Mouse (Mus musculus): ENCODE data around the gene 6430571L13Rik.
"Not testable (repeated sequence)": the region's sequence is repeated elsewhere in the genome, so short reads cannot be mapped to it uniquely, and the experiment has no call there.

6430571L13Rik gene

DNA sequence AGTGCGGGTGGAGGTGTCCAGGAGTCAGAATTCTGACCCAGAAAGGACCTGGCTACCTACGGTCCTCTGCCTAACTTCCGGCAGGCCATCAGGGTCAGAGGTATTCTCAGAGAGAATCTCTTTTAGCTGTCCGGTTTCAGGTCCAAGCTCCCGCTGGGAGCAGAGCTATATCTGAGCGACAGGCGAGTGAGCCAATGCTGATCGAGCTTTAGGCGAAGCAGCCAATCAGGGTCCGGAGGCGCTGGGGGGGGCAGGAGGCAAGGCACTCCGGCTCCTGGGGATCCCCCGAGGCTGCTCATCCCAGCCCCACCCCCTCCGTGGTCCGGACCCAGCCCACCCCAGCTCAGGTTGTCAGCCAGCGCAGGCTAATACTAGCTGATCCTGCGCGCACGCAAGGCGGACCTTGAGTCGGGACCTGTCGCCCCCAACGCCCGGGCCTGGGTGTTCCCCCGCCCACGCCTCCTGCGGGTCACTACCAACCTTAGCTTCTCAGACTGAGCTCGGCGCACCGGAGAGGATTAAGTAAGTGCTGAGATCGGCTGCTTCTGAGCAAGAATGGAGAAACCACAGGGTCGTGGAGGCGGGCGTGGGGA lies at the start of gene 6430571L13Rik:
Gene 6430571L13Rik, plus strand, starts transcription at position 336 of the 593 bp plus-strand sequence.
- DNase-seq (ENCODE audit: low spot score): peak; percentile 77

- DNase-seq (ENCODE audit: low spot score): peak; percentile 64
Measured at GRCm38 (mm10) chr9:107290897-107291296, 49.5 kb upstream of the 6430571L13Rik start.

DNA sequence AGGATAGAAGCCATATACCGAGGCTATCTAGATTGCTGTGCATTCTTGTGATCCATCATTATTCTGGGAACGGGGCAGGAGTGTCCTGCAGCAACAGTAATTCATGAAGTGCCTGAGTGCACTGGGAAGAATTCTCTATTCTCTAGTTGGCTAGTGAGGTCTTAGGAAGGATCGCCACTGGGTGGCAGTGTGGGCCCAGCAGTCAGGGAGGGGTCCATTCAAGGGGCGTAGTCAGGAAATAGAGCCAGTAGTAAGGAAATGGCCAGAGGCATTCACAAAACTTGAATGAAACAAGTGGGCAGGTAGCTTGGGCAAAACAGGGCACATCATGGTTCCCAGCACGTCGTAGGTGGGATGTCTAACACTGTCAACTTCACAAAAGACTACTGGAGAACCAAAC lies 46.2 kb upstream of the 6430571L13Rik start:
- DNase-seq (ENCODE audit: low spot score): no peak

DNA sequence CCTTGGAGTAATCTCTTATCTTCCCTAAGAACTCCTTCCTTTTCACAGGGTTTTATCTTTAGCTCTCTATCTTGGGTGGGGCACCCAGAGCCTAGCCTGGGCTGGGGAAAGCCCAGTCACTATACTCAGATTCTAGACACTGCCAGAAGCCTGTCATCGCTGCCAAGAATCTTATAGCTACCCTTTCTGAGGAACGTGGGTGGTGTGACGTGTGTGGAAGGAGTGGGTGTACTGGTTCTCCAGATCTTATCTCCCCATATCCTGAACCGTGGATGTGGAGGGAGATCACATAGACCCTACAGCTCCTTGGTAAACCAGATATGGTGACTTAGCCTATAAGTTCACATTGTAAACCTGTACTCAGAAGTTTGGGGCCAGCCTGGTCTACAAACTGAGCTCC lies 44.8 kb upstream of the 6430571L13Rik start:
- no peak for DNase-seq (ENCODE audit: low spot score)

- DNase-seq (ENCODE audit: low spot score): no peak
Measured at GRCm38 (mm10) chr9:107296016-107296040, 44.6 kb upstream of the 6430571L13Rik start, which contains the start of gene Cish. Gene Cish (plus strand): TSS chr9:107296026.

GRCm38 (mm10) chr9:107296041-107296440 lies 44.4 kb upstream of the 6430571L13Rik start:
- no peak for DNase-seq (ENCODE audit: low spot score)

DNA sequence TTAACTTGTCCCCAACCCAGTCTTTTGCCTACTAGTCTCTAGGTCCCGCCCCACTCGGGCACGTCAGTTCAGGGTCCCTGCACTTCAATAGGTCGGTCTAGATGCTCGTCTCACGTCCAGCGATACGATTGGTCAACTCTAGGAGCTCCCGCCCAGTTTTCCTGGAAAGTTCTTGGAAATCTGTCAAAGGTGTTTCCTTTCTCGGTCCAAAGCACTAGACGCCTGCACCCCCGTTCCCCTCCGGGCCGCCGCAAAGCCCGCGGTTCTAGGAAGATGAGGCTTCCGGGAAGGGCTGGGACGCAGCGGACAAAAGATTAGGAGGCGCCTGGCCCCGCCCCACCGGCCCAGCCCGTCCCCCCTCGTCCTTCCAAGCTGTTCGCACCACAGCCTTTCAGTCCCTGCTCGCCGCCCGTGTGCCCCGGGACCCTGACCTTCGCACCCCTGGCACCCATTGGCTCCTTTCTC lies 43.9 kb upstream of the 6430571L13Rik start:
- peak; percentile 95 for DNase-seq (ENCODE audit: low spot score)

GRCm38 (mm10) chr9:107297059-107297458 lies 43.3 kb upstream of the 6430571L13Rik start:
- DNase-seq (ENCODE audit: low spot score): no peak

DNA sequence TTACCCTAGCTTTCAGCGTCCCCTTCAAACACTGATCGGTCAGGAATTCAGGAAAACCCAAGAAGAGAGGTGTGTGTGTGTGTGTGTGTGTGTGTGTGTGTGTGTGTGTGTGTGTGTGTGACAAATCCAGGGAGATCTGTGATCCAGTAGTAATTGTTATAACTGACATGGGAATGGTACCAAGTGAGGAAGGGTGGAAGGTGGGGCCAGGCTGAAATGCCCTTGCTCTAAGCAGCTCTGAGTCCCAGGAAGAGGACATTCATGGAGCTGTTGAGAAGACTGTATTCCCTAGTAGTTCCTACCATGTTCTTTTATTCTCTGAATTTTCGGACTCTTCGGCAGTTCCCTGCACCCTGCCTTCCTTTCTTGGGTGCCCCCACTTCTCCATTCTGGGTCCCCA lies 42.7 kb upstream of the 6430571L13Rik start:
- no peak for DNase-seq (ENCODE audit: low spot score)

DNA sequence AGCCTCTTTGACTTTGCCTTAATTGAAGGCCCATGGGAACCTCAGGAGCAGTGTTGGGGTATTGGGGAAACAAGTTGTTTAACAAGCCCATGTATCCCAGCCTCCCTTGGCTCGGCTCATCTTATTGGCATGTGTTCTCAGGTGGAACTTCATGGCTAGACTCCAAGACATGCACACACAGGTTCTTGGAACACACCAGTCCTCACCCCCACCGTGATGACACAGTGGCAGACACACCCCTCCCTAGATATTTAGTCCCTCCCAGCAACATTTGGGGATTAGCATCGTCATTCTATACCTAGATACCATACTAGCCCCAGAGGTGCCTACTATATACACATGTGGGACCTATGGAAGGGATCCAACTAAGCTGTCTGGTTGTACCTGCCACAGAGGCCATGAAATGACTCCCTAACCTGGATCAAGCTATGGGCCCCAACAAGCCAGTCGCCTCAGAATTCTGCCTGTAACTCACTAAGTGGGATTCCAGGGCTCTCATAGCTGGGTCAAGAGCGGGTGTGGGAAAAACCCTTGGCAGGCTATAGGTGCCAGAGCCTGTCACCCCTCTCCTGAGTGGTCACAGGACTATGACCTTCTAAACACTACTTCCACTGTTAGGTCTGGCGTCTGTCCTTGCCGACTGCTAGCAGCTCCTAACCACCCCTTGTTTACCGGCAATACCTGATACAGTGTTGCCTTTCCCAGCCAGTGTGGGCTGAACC lies 42.2 kb upstream of the 6430571L13Rik start:
- DNase-seq (ENCODE audit: low spot score): no peak

GRCm38 (mm10) chr9:107298876-107299275 lies 41.5 kb upstream of the 6430571L13Rik start:
- DNase-seq (ENCODE audit: low spot score): no peak

- no peak for DNase-seq (ENCODE audit: low spot score)
Measured at GRCm38 (mm10) chr9:107299783-107300182, 40.6 kb upstream of the 6430571L13Rik start.

- DNase-seq (ENCODE audit: low spot score): no peak
Measured at GRCm38 (mm10) chr9:107300224-107300973, 40.0 kb upstream of the 6430571L13Rik start.

DNA sequence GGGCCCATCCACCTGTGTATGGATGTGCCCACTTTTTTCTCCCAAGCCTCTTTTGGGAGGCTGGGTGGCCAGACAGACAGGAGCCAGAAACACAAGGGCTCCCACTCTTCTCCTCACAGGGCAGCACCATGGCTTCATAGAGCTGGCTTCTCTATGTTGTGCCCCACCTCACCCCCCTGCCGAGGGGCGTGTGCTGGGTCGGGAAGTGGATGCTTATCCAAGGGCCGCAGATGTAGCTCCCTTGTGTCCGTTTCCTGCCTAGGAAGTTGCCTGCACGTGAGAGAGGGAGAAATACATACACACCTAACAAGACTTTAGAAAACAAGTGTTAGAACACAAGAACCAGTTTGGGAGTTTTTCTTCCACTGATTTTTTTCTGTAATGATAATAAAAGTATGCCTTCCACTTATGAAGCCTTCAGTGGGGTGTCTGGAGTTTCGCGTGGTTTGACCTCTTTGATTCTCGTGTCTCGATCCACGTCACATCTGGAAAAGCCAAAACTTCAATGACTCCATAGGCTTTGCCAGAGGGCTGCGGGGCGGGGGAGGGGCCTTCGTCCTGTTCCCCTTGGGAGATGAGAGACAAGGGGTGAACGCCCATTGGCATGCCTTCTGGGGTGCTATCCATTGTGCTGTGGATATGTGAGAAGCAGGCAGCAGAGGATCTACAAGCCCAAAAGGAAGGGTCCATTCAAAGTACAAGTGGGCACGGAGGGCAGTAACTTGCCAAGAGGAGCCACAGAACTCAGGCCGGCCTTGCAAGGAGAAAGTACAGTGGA lies 38.7 kb upstream of the 6430571L13Rik start:
- no peak for DNase-seq (ENCODE audit: low spot score)

DNA sequence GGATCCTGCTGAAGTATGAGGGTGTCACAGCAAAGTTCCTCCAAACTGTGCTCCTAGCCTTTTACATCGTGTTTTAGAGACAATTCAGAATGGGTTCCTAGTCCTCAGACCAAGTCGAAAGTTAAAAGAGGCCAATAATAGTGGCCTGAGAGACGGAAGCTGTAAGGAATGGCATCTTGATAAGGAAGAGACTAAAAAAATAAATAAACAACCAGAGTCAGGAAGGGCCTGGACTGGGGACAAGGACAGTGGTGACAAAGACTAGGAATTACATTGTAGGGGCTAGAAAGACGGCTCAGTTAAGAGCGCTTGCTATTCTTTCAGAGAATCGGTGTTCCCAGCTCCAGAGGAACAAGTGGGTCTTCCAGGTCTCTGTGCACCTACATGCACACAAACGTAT lies 37.8 kb upstream of the 6430571L13Rik start:
- DNase-seq (ENCODE audit: low spot score): no peak

GRCm38 (mm10) chr9:107303121-107303820 lies 37.1 kb upstream of the 6430571L13Rik start:
- DNase-seq (ENCODE audit: low spot score): no peak

GRCm38 (mm10) chr9:107303900-107304299 lies 36.5 kb upstream of the 6430571L13Rik start:
- DNase-seq (ENCODE audit: low spot score): no peak

GRCm38 (mm10) chr9:107304383-107304782 lies 36.0 kb upstream of the 6430571L13Rik start:
- DNase-seq (ENCODE audit: low spot score): no peak

- no peak for DNase-seq (ENCODE audit: low spot score)
Measured at GRCm38 (mm10) chr9:107305012-107305411, 35.4 kb upstream of the 6430571L13Rik start.

DNA sequence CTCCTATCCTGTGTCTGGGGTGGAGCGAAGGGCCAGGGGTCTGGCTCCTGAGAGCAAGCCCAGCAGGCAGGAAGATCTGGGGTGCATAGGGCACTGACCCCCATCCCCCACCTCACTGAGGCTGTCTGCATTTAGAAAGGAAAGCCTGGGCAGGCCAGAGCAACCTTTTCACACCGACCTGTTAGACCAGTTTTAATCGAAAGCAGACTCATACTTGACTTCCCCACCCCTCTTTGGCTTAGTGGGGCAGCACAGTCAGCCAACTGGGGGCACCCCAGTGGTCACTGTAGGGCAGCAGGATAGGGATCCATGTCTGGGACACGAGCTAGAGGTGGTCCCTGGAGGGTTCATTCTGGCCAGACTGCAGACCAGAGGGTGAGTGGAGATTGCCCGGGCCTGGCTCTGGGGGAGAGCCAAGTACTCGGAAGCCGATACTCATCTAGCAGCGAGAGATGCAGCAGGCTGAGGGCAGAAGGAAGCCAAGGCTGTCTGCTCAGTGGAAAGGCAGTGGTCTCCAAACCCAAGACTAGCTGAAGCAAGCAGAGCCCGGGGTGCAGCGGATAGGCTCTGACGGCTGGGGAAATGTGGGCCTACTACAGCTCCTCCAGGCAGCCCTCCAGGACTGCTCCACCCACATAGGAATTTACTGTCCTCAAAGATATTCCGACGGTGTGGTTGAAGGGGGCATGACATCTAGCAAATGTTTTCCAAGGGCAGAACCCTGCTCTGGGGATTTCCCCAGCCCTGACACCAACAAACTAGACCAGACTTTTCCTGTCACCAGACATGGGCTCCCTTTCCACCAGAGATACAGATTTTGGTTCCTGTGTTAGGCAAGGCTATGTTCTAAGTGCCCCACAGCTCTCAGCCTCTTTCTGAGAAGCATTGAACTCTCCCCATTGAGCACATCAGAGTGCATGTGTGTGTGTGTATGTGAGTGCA lies 34.5 kb upstream of the 6430571L13Rik start:
- no peak for DNase-seq (ENCODE audit: low spot score)

DNA sequence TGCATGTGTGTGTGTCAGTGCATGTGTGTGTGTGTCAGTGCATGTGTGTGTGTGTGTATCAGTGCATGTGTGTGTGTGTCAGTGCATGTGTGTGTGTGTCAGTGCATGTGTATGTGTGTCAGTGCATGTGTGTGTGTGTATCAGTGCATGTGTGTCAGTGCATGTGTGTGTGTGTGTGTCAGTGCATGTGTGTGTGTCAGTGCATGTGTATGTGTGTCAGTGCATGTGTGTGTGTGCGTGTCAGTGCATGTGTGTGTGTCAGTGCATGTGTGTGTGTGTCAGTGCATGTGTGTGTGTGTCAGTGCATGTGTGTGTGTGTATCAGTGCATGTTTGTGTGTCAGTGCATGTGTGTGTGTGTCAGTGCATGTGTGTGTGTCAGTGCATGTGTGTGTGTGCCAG lies 33.7 kb upstream of the 6430571L13Rik start:
- not testable (repeated sequence) for DNase-seq (ENCODE audit: low spot score)

Data from layer of hippocampus, adult 9-10 months (tissue).